Mouse (Mus musculus): Measurements from ENCODE around the gene Dpp6. TPM values are rescaled to one million over a fixed set of nuclear protein-coding genes. Genes with fewer than 3 reads are reported as not detected.

The Dpp6 gene
- polyA plus RNA-seq, 1 experiment from 2014 or later = 0.76 TPM

DNA sequence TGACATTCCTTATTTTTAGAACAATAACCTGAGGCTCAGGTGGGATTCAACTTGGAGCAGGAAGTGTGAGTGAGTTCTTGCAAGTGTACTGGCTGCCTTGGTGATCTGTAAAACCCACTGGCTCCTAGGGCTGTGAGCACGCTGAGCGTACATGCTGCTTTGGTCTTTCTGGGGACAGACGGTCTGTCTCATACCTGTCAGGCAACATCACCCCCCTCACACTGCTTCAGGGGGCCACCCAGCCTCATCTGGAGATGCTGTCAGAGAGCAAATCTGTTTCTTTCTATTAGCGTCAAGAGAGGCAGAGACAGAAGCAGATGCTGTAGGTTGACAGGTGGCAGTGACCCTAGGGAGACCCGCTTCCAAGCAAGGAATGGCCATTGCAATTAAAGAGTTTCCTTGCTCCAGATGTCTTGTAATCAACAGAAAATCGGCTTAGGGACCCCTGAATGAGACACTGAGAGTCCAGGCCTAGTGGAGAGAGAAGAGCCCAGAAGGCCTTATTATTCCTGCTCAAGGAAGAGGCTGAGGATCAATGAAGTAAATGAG is 330.5 kb downstream of the Dpp6 start:
- 61% methylated on average over 6 of the region's 6 CpGs for WGBS
- ATAC-seq = no peak
- Histone ChIP-seq H3K27me3 (replicated peaks; ENCODE audit: control insufficient read depth, insufficient read depth, low read length) (no peaks in the 10 kb centered on the region), H3K9me3 (ENCODE audit: control insufficient read depth) (no peaks in the 10 kb centered on the region), H3K4me3 (ENCODE audit: low read depth, low read length) (no peak overlapping the region), H3K4me2 (replicated peaks; ENCODE audit: low read depth) (no peak overlapping the region), H3K36me3 (ENCODE audit: control insufficient read depth, insufficient read depth) (no peaks in the 10 kb centered on the region), H3K9ac (ENCODE audit: low read depth, low read length) (no peak overlapping the region), H3K27ac (ENCODE audit: low read depth, low read length) (no peak overlapping the region), H3K4me1 (replicated peaks; ENCODE audit: control insufficient read depth, insufficient read depth, low read length) (no peaks in the 10 kb centered on the region)
- TF ChIP-seq CTCF (IDR thresholded peaks at IDR 0.05; ENCODE audit: low read depth) = no peak

DNA sequence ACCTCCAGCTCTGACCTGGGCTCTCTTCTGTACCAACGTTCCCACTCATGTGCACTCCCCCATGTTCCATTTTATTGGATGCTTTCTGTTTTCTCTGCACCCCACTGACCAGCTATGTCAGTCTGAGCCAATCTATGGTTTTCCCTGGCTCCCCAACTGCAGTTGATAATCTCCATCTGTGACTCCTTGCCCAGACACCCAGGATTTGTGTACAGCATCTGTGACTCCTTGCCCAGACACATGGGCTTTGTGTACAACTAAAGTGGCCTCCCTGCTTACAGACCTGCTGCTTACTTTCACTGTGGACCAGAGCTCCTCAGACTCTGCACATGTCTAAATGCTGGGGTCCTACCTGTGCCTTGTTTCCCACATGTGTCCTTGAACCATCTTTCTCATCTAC is 334.0 kb downstream of the Dpp6 start:
- H3K9ac ChIP-seq (ENCODE audit: low read depth, low read length) = no peak overlapping the region
- 58% methylated on average over 1 of the region's 1 CpGs for WGBS
- no peak overlapping the region for H3K4me2 ChIP-seq (replicated peaks; ENCODE audit: low read depth)
- no peak overlapping the region for H3K4me3 ChIP-seq (ENCODE audit: low read depth, low read length)
- no peak for TF ChIP-seq CTCF (IDR thresholded peaks at IDR 0.05; ENCODE audit: low read depth)
- no peak for ATAC-seq
- H3K9me3 ChIP-seq (ENCODE audit: control insufficient read depth) = no peaks in the 10 kb centered on the region
- H3K27me3 ChIP-seq (replicated peaks; ENCODE audit: control insufficient read depth, insufficient read depth, low read length) = no peaks in the 10 kb centered on the region
- no peaks in the 10 kb centered on the region for H3K4me1 ChIP-seq (replicated peaks; ENCODE audit: control insufficient read depth, insufficient read depth, low read length)
- H3K36me3 ChIP-seq (ENCODE audit: control insufficient read depth, insufficient read depth) = no peaks in the 10 kb centered on the region
- no peak overlapping the region for H3K27ac ChIP-seq (ENCODE audit: low read depth, low read length)

GRCm38 (mm10) chr5:27155671-27156070 is 338.7 kb downstream of the Dpp6 start:
- Histone ChIP-seq H3K27ac (ENCODE audit: low read depth, low read length) (no peak overlapping the region), H3K4me1 (replicated peaks; ENCODE audit: control insufficient read depth, insufficient read depth, low read length) (no peaks in the 10 kb centered on the region), H3K36me3 (ENCODE audit: control insufficient read depth, insufficient read depth) (no peaks in the 10 kb centered on the region), H3K4me3 (ENCODE audit: low read depth, low read length) (no peak overlapping the region), H3K4me2 (replicated peaks; ENCODE audit: low read depth) (no peak overlapping the region), H3K9ac (ENCODE audit: low read depth, low read length) (no peak overlapping the region), H3K27me3 (replicated peaks; ENCODE audit: control insufficient read depth, insufficient read depth, low read length) (no peaks in the 10 kb centered on the region), H3K9me3 (ENCODE audit: control insufficient read depth) (no peaks in the 10 kb centered on the region)
- WGBS = 74% methylated on average over 3 of the region's 3 CpGs
- no peak for TF ChIP-seq CTCF (IDR thresholded peaks at IDR 0.05; ENCODE audit: low read depth)
- no peak for ATAC-seq

DNA sequence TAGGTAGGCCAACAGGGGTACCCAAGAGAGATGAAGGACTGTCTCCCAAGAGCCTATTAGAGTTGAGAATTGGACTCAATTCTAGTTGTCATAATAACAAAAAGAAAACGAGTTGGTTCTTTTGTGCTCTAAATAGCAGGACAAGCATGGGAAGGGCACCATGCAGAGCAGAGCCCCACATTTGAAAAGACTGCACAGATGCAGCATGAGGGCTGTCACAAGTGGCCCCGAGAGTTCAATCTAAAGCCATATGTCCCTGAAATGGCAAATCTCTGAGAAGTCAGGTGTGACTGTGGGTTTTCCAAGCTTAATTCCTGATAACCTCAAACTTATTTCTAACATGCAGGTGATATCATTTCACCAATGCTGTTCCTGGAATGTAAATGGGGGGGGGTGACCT is 339.4 kb downstream of the Dpp6 start:
- WGBS = 69% methylated on average over 2 of the region's 2 CpGs

GRCm38 (mm10) chr5:27161122-27161645 is 344.2 kb downstream of the Dpp6 start:
- Histone ChIP-seq H3K4me3 (ENCODE audit: low read depth, low read length) (no peak overlapping the region), H3K9ac (ENCODE audit: low read depth, low read length) (no peak overlapping the region), H3K27me3 (replicated peaks; ENCODE audit: control insufficient read depth, insufficient read depth, low read length) (no peaks in the 10 kb centered on the region), H3K4me2 (replicated peaks; ENCODE audit: low read depth) (no peak overlapping the region), H3K27ac (ENCODE audit: low read depth, low read length) (no peak overlapping the region), H3K36me3 (ENCODE audit: control insufficient read depth, insufficient read depth) (no peaks in the 10 kb centered on the region), H3K4me1 (replicated peaks; ENCODE audit: control insufficient read depth, insufficient read depth, low read length) (no peaks in the 10 kb centered on the region), H3K9me3 (ENCODE audit: control insufficient read depth) (no peaks in the 10 kb centered on the region)
- 66% methylated on average over 11 of the region's 11 CpGs for WGBS
- no peak for TF ChIP-seq CTCF (IDR thresholded peaks at IDR 0.05; ENCODE audit: low read depth)
- ATAC-seq = no peak

More for the DNA sequence above, 339.4 kb downstream of the Dpp6 start:
- Histone ChIP-seq H3K27me3 (replicated peaks; ENCODE audit: control insufficient read depth, insufficient read depth, low read length) (no peaks in the 10 kb centered on the region), H3K9me3 (ENCODE audit: control insufficient read depth) (no peaks in the 10 kb centered on the region), H3K9ac (ENCODE audit: low read depth, low read length) (no peak overlapping the region), H3K27ac (ENCODE audit: low read depth, low read length) (no peak overlapping the region), H3K4me3 (ENCODE audit: low read depth, low read length) (no peak overlapping the region), H3K36me3 (ENCODE audit: control insufficient read depth, insufficient read depth) (no peaks in the 10 kb centered on the region), H3K4me2 (replicated peaks; ENCODE audit: low read depth) (no peak overlapping the region), H3K4me1 (replicated peaks; ENCODE audit: control insufficient read depth, insufficient read depth, low read length) (no peaks in the 10 kb centered on the region)
- no peak for TF ChIP-seq CTCF (IDR thresholded peaks at IDR 0.05; ENCODE audit: low read depth)
- no peak for ATAC-seq

DNA sequence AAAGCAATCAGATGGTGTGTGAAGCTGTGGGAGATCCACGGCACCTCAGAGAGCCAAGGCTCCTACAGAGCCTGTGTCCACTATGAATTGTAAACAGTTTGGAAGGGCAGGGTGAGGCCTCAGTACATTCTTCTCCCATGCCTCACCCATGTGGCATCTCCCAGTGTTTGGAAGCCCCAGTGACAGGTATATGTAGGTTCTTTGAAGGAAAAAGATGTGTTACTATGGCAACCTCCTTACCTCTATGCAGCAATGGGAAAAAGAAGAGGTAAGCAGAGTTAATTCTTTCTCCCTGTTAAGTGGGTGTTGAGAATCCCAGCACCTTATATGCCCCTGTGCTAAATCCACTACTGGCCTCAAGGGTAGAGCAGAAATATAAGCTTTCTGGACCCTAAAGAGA is 351.5 kb downstream of the Dpp6 start:
- ATAC-seq = no peak
- 25% methylated on average over 1 of the region's 1 CpGs for WGBS
- Histone ChIP-seq H3K9me3 (ENCODE audit: control insufficient read depth) (no peaks in the 10 kb centered on the region), H3K36me3 (ENCODE audit: control insufficient read depth, insufficient read depth) (no peaks in the 10 kb centered on the region), H3K4me3 (ENCODE audit: low read depth, low read length) (no peak overlapping the region), H3K4me1 (replicated peaks; ENCODE audit: control insufficient read depth, insufficient read depth, low read length) (no peaks in the 10 kb centered on the region), H3K27me3 (replicated peaks; ENCODE audit: control insufficient read depth, insufficient read depth, low read length) (no peaks in the 10 kb centered on the region), H3K4me2 (replicated peaks; ENCODE audit: low read depth) (no peak overlapping the region), H3K9ac (ENCODE audit: low read depth, low read length) (no peak overlapping the region), H3K27ac (ENCODE audit: low read depth, low read length) (no peak overlapping the region)
- no peak for TF ChIP-seq CTCF (IDR thresholded peaks at IDR 0.05; ENCODE audit: low read depth)

DNA sequence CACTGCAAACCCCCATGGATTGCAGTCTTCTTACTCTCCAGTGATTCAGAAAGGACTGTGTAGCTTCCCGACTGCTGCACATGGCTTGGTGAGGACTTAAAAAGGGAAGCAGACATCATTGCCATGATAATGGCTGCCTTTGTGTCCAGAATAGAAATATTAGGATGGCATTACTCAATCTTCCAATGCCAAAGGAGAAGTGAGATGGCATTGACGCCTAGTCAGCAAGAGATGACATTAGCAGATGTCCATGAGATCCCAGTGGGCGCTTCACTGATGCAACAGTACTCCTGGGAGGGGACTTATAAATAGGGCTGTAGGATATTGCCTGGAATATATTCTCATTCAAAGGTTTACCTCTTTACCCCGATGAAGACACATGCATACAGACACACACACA is 368.0 kb downstream of the Dpp6 start:
- ATAC-seq = no peak
- no peak for TF ChIP-seq CTCF (IDR thresholded peaks at IDR 0.05; ENCODE audit: low read depth)
- Histone ChIP-seq H3K4me3 (ENCODE audit: low read depth, low read length) (no peak overlapping the region), H3K4me2 (replicated peaks; ENCODE audit: low read depth) (no peak overlapping the region), H3K9me3 (ENCODE audit: control insufficient read depth) (no peaks in the 10 kb centered on the region), H3K4me1 (replicated peaks; ENCODE audit: control insufficient read depth, insufficient read depth, low read length) (no peaks in the 10 kb centered on the region), H3K27me3 (replicated peaks; ENCODE audit: control insufficient read depth, insufficient read depth, low read length) (no peaks in the 10 kb centered on the region), H3K36me3 (ENCODE audit: control insufficient read depth, insufficient read depth) (no peaks in the 10 kb centered on the region), H3K9ac (ENCODE audit: low read depth, low read length) (no peak overlapping the region), H3K27ac (ENCODE audit: low read depth, low read length) (no peak overlapping the region)
- 85% methylated on average over 4 of the region's 4 CpGs for WGBS

Measured in intestine, postnatal 0 days (tissue).